Mouse (Mus musculus) adrenal gland, postnatal 4 days (tissue): ENCODE measurements around the gene Srsf7. TPM values are rescaled to one million over a fixed set of nuclear protein-coding genes. Genes with fewer than 3 reads are reported as not detected.
A peak's percentile ranks its signal among the peaks of the same experiment; 100 is the strongest.
"Not testable (repeated sequence)": the region's sequence is repeated elsewhere in the genome, so short reads cannot be mapped to it uniquely, and the experiment has no call there.

Experiments used
- DNase-seq, 2 experiments: peaks; one replicate each; pipeline ENCODE4 v3.0.0; 2021 to 2022; ENCODE audit warnings: low spot score in 2 of 2, mixed read lengths in 2 of 2
- long read RNA-seq, 2 experiments: library from polyadenylated mRNA; stranded (forward); transcript quantifications; one replicate each; pipeline ENCODE4 v2.0.0; 2021
- total RNA-seq, 2 experiments: library from RNA; stranded (reverse); gene quantifications; 2 replicates each; pipeline ENCODE4 v1.2.3; 2021

Gene Srsf7
- 100 to 1,000 TPM; 172 to 192 TPM for total RNA-seq
- long read RNA-seq, experiment 1, transcript Srsf7-201 (8 exons, 2,288 nt) = minor isoform, 11 of 128 reads
- long read RNA-seq, experiment 1, transcript Srsf7-208 (8 exons, 1,040 nt) = major isoform, 43 of 128 reads
- long read RNA-seq, experiment 1, transcript Srsf7-207 (7 exons, 1,921 nt) = minor isoform, 18 of 128 reads
- long read RNA-seq, experiment 1, partial matches to known transcripts = 8 of 128 reads
- long read RNA-seq, experiment 1, other reads (novel, unspliced or antisense) = 43 of 128 reads
- long read RNA-seq, experiment 2, transcript Srsf7-207 (7 exons, 1,921 nt) = minor isoform, 27 of 207 reads
- long read RNA-seq, experiment 2, transcript Srsf7-208 (8 exons, 1,040 nt) = major isoform, 67 of 207 reads
- long read RNA-seq, experiment 2, transcript Srsf7-206 (7 exons, 1,898 nt) = minor isoform, 9 of 207 reads
- long read RNA-seq, experiment 2, transcript Srsf7-201 (8 exons, 2,288 nt) = minor isoform, 21 of 207 reads
- long read RNA-seq, experiment 2, partial matches to known transcripts = 9 of 207 reads
- long read RNA-seq, experiment 2, other reads (novel, unspliced or antisense) = 72 of 207 reads

GRCm38 (mm10) chr17:80206671-80207581, at the start of gene Srsf7, which contains the start of gene Ttc39d:
TSS of gene Srsf7 (minus strand) at chr17:80207307.
TSS of gene Ttc39d (plus strand) at chr17:80207460.
- peak; percentile 98 to 99 for DNase-seq

GRCm38 (mm10) chr17:80255208-80255607, 48.1 kb upstream of the Srsf7 start:
- DNase-seq = peak in 1 of 2 experiments; percentile 49

GRCm38 (mm10) chr17:80254421-80254820, 47.3 kb upstream of the Srsf7 start:
- no peak for DNase-seq

GRCm38 (mm10) chr17:80252757-80253525, 45.8 kb upstream of the Srsf7 start:
- no peak for DNase-seq

- no peak for DNase-seq
Measured at GRCm38 (mm10) chr17:80243116-80243515, 36.0 kb upstream of the Srsf7 start.

- DNase-seq = no peak
Measured at GRCm38 (mm10) chr17:80241594-80241993, 34.5 kb upstream of the Srsf7 start.

- no peak for DNase-seq
Measured at GRCm38 (mm10) chr17:80237475-80237874, 30.4 kb upstream of the Srsf7 start.

GRCm38 (mm10) chr17:80236805-80237204, 29.7 kb upstream of the Srsf7 start:
- no peak for DNase-seq

GRCm38 (mm10) chr17:80235477-80235876, 28.4 kb upstream of the Srsf7 start:
- DNase-seq = no peak

GRCm38 (mm10) chr17:80234376-80234775, 27.3 kb upstream of the Srsf7 start:
- DNase-seq = no peak

GRCm38 (mm10) chr17:80233844-80234243, 26.7 kb upstream of the Srsf7 start:
- no peak for DNase-seq

GRCm38 (mm10) chr17:80229396-80229795, 22.3 kb upstream of the Srsf7 start:
- no peak for DNase-seq

GRCm38 (mm10) chr17:80225142-80225541, 18.0 kb upstream of the Srsf7 start:
- DNase-seq = not testable (repeated sequence)

GRCm38 (mm10) chr17:80224326-80225116, 17.4 kb upstream of the Srsf7 start, which contains the start of gene Gemin6:
TSS of gene Gemin6 (plus strand) at chr17:80224441.
- peak; percentile 36 to 53 for DNase-seq

GRCm38 (mm10) chr17:80223829-80224228, 16.7 kb upstream of the Srsf7 start:
- DNase-seq = no peak

- no peak for DNase-seq
Measured at GRCm38 (mm10) chr17:80221890-80222628, 15.0 kb upstream of the Srsf7 start.

GRCm38 (mm10) chr17:80221202-80221601, 14.1 kb upstream of the Srsf7 start:
- no peak for DNase-seq

- DNase-seq = no peak
Measured at GRCm38 (mm10) chr17:80220131-80220530, 13.0 kb upstream of the Srsf7 start.

GRCm38 (mm10) chr17:80213998-80214397, 6.9 kb upstream of the Srsf7 start:
- not testable (repeated sequence) for DNase-seq
